Mouse (Mus musculus) lung, embryonic 16.5 days (tissue): ENCODE data around the gene Tenm1. TPM values are rescaled to one million over a fixed set of nuclear protein-coding genes. Genes with fewer than 3 reads are reported as not detected.

Experiments
- ATAC-seq: fragments of 200-750 bp; cut with Nextera tagmentation; 2 replicates; pipeline ENCODE4 v1.8.0; 2017; ENCODE audit warnings: low read depth, mild to moderate bottlenecking, moderate library complexity
- H3K27ac ChIP-seq: fragments of 300-500 bp; sonication (generic); 2 replicates; pipeline ENCODE4 v1.5.1; 2014; ENCODE audit warnings: mild to moderate bottlenecking, control low read depth, low read length
- H3K27me3 ChIP-seq: fragments of 300-500 bp; sonication (generic); 2 replicates; pipeline ENCODE4 v1.6.1; 2014; ENCODE audit warnings: low read depth, low read length, mixed read lengths; ENCODE audit not compliant: control insufficient read depth, insufficient read depth
- H3K36me3 ChIP-seq: fragments of 300-500 bp; sonication (generic); 2 replicates; pipeline ENCODE4 v1.6.1; 2014; ENCODE audit warnings: low read length; ENCODE audit not compliant: control insufficient read depth, insufficient read depth
- H3K4me1 ChIP-seq: fragments of 300-500 bp; sonication (generic); replicated peaks from 2 replicates; pipeline ENCODE4 v1.6.1; 2014; ENCODE audit warnings: low read length, mixed read lengths; ENCODE audit not compliant: control insufficient read depth, insufficient read depth
- H3K4me2 ChIP-seq: fragments of 300-500 bp; sonication (generic); 2 replicates; pipeline ENCODE4 v1.6.1; 2014; ENCODE audit warnings: low read depth, low read length, control low read depth
- H3K4me3 ChIP-seq: fragments of 300-500 bp; sonication (generic); 2 replicates; pipeline ENCODE4 v1.5.1; 2014; ENCODE audit warnings: mild to moderate bottlenecking, low read length, control low read depth
- H3K9ac ChIP-seq: fragments of 300-500 bp; sonication (generic); 2 replicates; pipeline ENCODE4 v1.6.1; 2014; ENCODE audit warnings: low read length, control low read depth
- H3K9me3 ChIP-seq: fragments of 300-500 bp; sonication (generic); 2 replicates; pipeline ENCODE4 v1.6.1; 2016; ENCODE audit warnings: low read length; ENCODE audit not compliant: control insufficient read depth
- WGBS: fragments of 180-500 bp; shearing (Covaris S2); extraction: QIAGEN DNeasy Blood & Tissue Kit; methylation state at CpG from one replicate; pipeline ENCODE4 v1.1.7; 2014; 5-methylcytosine and 5-hydroxymethylcytosine counted together
- polyA plus RNA-seq: library from polyadenylated mRNA; unstranded; fragments of >200 nt; fragmentation: Nextera tagmentation; extraction: Ambion mirVana; gene quantifications from 2 replicates; pipeline ENCODE4 v1.2.1, GENCODE M21; 2015

Gene Tenm1
- polyA plus RNA-seq, 1 experiment from 2014 or later, result 0.18 TPM

DNA sequence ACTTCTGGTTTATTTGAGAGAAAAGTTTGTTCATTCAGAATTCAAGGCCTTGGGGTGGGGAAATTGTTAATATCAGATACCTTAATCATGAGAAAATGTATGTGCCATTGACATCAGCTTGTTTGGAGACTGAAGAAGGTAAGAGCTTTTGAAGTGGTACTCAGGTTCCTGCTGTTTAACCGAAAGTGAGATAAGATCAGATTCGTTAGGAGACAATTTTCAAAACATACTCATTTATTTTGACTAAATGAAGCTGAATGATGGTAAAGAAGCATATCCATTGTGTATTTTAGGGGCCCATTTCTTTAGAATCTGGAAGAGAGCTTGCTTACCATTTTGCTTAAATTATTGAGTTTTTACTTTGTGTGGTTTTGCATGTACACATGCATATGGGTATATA lies 917.8 kb downstream of the Tenm1 start:
- Histone ChIP-seq H3K9me3 (no peaks in the 10 kb centered on the region), H3K4me3 (no peak overlapping the region), H3K36me3 (no peaks in the 10 kb centered on the region), H3K27ac (no peak overlapping the region), H3K4me1 (no peaks in the 10 kb centered on the region), H3K9ac (no peak overlapping the region), H3K4me2 (no peak overlapping the region), H3K27me3 (no peaks in the 10 kb centered on the region)
- 65% methylated on average over 2 of the region's 2 CpGs for WGBS
- no peak for ATAC-seq

DNA sequence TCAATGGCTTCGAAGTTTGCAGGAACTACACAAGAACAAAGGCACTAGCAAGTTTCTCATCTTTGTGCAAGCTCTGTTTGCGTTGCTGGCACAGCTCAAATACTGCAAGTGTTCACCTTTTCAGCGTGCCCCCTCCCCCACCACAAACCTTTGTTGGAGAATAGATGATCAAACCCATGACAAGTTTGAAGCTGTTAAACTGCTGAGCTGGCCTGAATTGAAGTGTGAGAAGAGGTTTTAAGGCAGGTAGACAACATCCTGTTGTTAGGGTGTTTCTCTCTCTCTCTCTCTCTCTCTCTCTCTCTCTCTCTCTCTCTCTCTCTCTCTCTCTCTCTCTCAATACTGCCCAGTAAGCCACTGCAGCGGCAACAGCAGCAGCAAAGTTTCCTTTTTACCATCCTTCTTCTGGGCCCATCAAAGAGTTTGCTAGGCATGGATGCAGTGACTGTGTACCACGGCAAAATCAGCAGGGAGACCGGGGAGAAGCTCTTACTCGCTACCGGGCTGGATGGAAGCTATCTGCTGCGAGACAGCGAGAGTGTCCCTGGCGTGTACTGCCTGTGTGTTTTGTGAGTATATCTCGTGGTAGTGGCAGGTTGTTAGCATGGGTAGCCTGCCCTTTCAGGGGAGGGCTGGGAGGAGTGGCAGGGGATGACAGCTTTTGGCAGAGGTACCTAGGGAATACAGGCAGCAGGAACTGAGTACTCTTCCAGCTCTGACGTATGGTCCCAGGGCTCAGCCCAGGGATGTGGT lies 926.5 kb downstream of the Tenm1 start, which contains the start of gene Sh2d1a:
Gene Sh2d1a (plus strand): TSS at position 163 of the 753 bp plus-strand sequence.
- H3K9ac ChIP-seq, result no peak within 1 kb of the TSS
- no peaks in the 10 kb centered on the region for H3K36me3 ChIP-seq
- no peaks in the 10 kb centered on the region for H3K27me3 ChIP-seq
- H3K4me3 ChIP-seq, result no peak within 1 kb of the TSS
- ATAC-seq, result no peak
- H3K9me3 ChIP-seq, result no peaks in the 10 kb centered on the region
- WGBS, result 70% methylated on average over 13 of the region's 13 CpGs
- H3K4me2 ChIP-seq, result no peak within 1 kb of the TSS
- H3K27ac ChIP-seq, result no peak within 1 kb of the TSS
- H3K4me1 ChIP-seq, result no peaks in the 10 kb centered on the region

DNA sequence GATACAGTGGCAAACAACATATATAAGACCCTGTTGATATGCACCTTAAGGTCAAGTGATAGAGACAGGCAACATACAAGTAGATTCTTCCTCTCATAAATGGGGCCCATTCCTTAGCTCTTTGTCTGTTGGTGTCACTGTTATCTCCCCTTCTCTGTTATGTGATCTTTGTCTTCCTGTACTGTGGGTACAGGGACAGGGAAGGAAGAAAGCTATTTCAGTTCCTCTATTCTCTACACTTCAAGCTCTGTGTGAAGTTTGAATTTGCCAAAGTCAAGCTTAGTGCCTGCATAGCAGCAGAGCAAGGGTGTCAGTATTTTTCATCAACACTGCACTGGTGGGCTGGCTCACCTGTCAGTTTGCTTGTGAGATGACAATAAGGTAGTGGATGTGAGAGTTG lies 928.4 kb downstream of the Tenm1 start:
- H3K27me3 ChIP-seq, result no peaks in the 10 kb centered on the region
- H3K27ac ChIP-seq, result no peak overlapping the region
- no peaks in the 10 kb centered on the region for H3K9me3 ChIP-seq
- H3K4me3 ChIP-seq, result no peak overlapping the region
- ATAC-seq, result no peak
- H3K4me1 ChIP-seq, result no peaks in the 10 kb centered on the region
- H3K4me2 ChIP-seq, result no peak overlapping the region
- H3K36me3 ChIP-seq, result no peaks in the 10 kb centered on the region
- no peak overlapping the region for H3K9ac ChIP-seq

DNA sequence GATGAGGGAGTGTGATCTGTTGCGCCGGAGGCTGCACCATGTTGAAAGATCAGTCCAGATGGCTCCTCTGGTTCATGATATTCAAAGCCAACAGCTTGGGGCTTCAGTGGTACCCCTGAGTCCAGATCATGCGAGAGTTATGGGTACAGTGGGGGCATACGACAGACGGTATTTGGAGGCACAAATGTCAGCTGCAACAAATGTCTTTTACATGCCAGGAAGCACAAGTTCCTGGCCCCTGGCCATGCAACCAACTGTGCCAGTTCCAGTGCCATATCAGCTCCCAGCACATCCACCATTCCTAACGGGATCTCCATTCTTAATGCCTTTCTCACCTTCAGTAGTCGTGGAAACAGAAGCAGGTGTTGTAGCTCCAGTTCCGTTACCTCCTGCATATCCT lies 938.6 kb downstream of the Tenm1 start:
- 86% methylated on average over 8 of the region's 8 CpGs for WGBS
- ATAC-seq, result no peak
- Histone ChIP-seq H3K36me3 (no peaks in the 10 kb centered on the region), H3K9me3 (peaks cover 6% of the 10 kb centered on the region; the same call in 1 of the 2 replicates), H3K27me3 (no peaks in the 10 kb centered on the region), H3K4me2 (no peak overlapping the region), H3K9ac (no peak overlapping the region), H3K4me3 (no peak overlapping the region), H3K27ac (no peak overlapping the region), H3K4me1 (no peaks in the 10 kb centered on the region)

DNA sequence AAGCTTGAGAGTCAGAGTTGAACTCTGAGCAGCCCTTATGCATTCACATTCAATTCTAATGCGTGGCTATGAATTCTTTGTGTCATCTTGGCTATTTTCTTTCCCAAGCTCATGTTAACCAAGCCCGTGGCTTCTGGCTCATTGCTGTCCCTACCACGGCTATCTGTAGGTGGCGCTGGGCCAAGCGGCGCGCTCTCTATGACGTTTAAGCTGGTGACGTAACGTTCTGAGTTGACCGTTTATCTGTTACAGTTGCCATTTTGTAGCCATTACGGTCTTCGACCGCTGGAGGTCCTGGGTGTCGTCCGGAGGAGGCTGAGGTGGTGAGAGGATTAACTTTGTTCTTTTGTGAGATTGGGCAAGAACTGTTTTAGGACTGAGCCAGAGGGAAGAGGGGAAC lies 939.5 kb downstream of the Tenm1 start, which contains the start of gene Tex13c2:
Gene Tex13c2 (plus strand): TSS at position 246 of the 400 bp plus-strand sequence.
- Histone ChIP-seq H3K4me2 (no peak within 1 kb of the TSS), H3K4me1 (no peaks in the 10 kb centered on the region), H3K9ac (no peak within 1 kb of the TSS), H3K27ac (no peak within 1 kb of the TSS), H3K36me3 (no peaks in the 10 kb centered on the region), H3K9me3 (peaks cover 6% of the 10 kb centered on the region; the same call in 1 of the 2 replicates), H3K4me3 (no peak within 1 kb of the TSS), H3K27me3 (no peaks in the 10 kb centered on the region)
- no peak for ATAC-seq
- 91% methylated on average over 16 of the region's 16 CpGs for WGBS

Other genes starting within 250 kb of the Tenm1 start
- gene Tex13c1, start 162.0 kb upstream of the Tenm1 start, polyA plus RNA-seq, result not detected in 2 replicates